Mouse (Mus musculus): ENCODE measurements around the gene Gja5.

DNA sequence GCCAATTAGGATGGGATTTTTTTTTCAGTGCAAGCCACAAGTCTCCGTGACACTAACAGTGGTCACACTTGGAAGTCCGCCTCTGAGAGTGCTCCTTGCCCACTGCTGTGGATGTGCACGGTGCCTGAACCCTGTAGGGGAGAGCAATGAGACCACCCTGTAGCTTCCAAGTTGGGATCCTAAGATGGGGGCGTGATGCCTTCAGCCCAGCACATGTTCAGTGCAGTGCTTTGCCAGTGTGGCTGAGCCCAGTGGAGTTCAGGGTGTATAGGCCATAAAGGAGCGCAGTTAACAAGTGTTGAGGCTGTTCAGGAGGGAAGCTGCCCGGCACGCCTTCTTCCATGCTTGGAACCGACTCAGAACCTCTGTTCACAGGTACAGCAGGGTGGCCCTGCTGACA is 35.9 kb upstream of the Gja5 start:
- TF ChIP-seq CTCF (IDR thresholded peaks at IDR 0.05; ENCODE audit: control insufficient read depth, insufficient read depth, low read length) (no peak), POLR2A (IDR thresholded peaks at IDR 0.05; ENCODE audit: borderline replicate concordance, control insufficient read depth, low read depth, low read length) (no peak)

Data from bone marrow, adult 2 months (tissue).